Mouse (Mus musculus) forebrain, embryonic 13.5 days (tissue): ENCODE measurements around the gene Gm10134. TPM values are rescaled to one million over a fixed set of nuclear protein-coding genes. Genes with fewer than 3 reads are reported as not detected.
A peak's percentile ranks its signal among the peaks of the same experiment; 100 is the strongest.

Experiments
- ATAC-seq: fragments of 200-750 bp; cut with Nextera tagmentation; 2 replicates; pipeline ENCODE4 v1.8.0; 2017
- H3K27ac ChIP-seq: fragments of 300-500 bp; sonication (generic); 2 replicates; pipeline ENCODE4 v1.5.1; 2015; ENCODE audit warnings: inconsistent platforms, mild to moderate bottlenecking, moderate library complexity
- H3K27me3 ChIP-seq: fragments of 300-500 bp; sonication (generic); 2 replicates; pipeline ENCODE4 v1.6.1; 2015; ENCODE audit warnings: mild to moderate bottlenecking, inconsistent platforms
- H3K36me3 ChIP-seq: fragments of 300-500 bp; sonication (generic); 2 replicates; pipeline ENCODE4 v1.6.1; 2015; ENCODE audit warnings: mild to moderate bottlenecking, inconsistent platforms; ENCODE audit not compliant: poor library complexity, severe bottlenecking
- H3K4me1 ChIP-seq: fragments of 300-500 bp; sonication (generic); 2 replicates; pipeline ENCODE4 v1.6.1; 2015; ENCODE audit warnings: inconsistent platforms
- H3K4me2 ChIP-seq: fragments of 300-500 bp; sonication (generic); 2 replicates; pipeline ENCODE4 v1.6.1; 2015; ENCODE audit warnings: inconsistent platforms, mild to moderate bottlenecking, moderate library complexity
- H3K4me3 ChIP-seq: fragments of 300-500 bp; sonication (generic); 2 replicates; pipeline ENCODE4 v1.5.1; 2015; ENCODE audit warnings: mild to moderate bottlenecking, inconsistent platforms
- H3K9ac ChIP-seq: fragments of 300-500 bp; sonication (generic); 2 replicates; pipeline ENCODE4 v1.6.1; 2015; ENCODE audit warnings: mild to moderate bottlenecking, inconsistent platforms
- H3K9me3 ChIP-seq: fragments of 300-500 bp; sonication (generic); replicated peaks from 2 replicates; pipeline ENCODE4 v1.6.1; 2016; ENCODE audit warnings: inconsistent platforms
- WGBS: fragments of 180-500 bp; shearing (Covaris S2); methylation state at CpG from one replicate; pipeline ENCODE4 v1.1.7; 2015; 5-methylcytosine and 5-hydroxymethylcytosine counted together
- polyA plus RNA-seq: library from polyadenylated mRNA; unstranded; fragments of >200 nt; fragmentation: Nextera tagmentation; extraction: Ambion mirVana; gene quantifications from 2 replicates; pipeline ENCODE4 v1.2.1, GENCODE M21; 2015

Gm10134 gene
- polyA plus RNA-seq, 1 experiment from 2014 or later = 0.53 TPM

GRCm38 (mm10) chr2:28512798-28513401, 7.0 kb downstream of the Gm10134 start, which contains the start of gene Ralgds:
TSS of gene Ralgds (plus strand) at chr2:28513125.
- H3K9ac ChIP-seq = peak within 1 kb of the TSS; percentile 96
- no peaks in the 10 kb centered on the region for H3K27me3 ChIP-seq
- ATAC-seq = peak; percentile 69
- H3K9me3 ChIP-seq = no peaks in the 10 kb centered on the region
- peaks cover 42% of the 10 kb centered on the region for H3K4me1 ChIP-seq
- peak within 1 kb of the TSS; percentile 84 for H3K4me3 ChIP-seq
- peaks cover 5% of the 10 kb centered on the region; the same call in 1 of the 2 replicates for H3K36me3 ChIP-seq
- 0% methylated on average over 31 of the region's 71 CpGs for WGBS
- H3K4me2 ChIP-seq = peak within 1 kb of the TSS; percentile 85
- H3K27ac ChIP-seq = peak within 1 kb of the TSS; percentile 85

DNA sequence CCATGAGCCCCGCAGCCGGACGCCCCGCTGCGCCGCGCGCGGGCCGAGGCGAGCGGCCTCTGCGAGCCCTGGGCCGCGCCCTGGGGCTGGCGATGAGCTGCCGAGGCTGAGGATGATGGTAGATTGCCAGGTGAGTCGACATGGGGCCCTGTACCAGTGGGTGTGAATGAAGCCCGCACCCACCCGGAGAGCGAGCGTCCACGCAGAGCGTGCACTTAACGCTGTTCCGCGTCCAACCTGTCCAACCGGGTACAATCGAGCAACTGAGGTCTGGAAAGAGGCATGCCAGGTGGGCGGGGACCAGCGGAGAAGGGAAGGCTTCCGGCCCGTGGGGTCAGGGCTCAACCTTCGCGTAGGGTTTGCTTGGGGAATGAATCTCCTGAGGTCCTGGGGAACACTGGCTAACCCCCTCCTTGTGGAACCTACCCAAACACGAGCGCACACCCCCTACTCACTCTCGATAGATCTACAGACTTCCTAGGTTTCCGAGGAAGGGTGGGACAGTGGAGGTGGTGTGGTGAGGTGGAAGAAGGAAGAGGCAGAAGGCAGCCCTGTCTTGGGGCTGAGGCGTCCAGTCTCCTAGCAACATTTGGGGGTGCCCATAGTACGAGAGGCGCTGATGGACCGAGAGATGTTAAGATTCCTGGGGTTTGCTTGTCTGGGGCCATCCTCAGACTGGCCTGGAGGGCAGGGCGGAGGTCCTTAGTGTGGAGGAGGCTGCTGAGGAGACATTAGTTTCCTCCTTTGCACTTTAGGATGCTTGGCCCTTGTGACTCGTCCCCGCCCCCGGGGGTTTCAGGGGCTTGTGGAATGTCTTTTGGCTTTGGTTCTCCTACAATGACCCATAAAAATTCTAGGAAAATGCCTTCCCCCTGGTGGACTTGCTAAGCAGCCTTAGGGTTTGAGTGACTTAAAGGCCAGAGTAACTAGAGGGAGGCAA, 7.8 kb downstream of the Gm10134 start:
- WGBS = 4% methylated on average over 47 of the region's 47 CpGs
- peak overlapping the region; percentile 96 for H3K9ac ChIP-seq

GRCm38 (mm10) chr2:28514489-28514888, 8.6 kb downstream of the Gm10134 start:
- 18% methylated on average over 5 of the region's 5 CpGs for WGBS
- Histone ChIP-seq H3K4me3 (peak overlapping the region; percentile 84), H3K36me3 (peaks cover 5% of the 10 kb centered on the region; the same call in 1 of the 2 replicates), H3K4me2 (peak overlapping the region; percentile 85), H3K9me3 (no peaks in the 10 kb centered on the region), H3K27me3 (no peaks in the 10 kb centered on the region), H3K9ac (peak overlapping the region; percentile 96), H3K4me1 (peaks cover 55% of the 10 kb centered on the region), H3K27ac (peak overlapping the region; percentile 85)
- ATAC-seq = peak; percentile 30; the same call in 1 of the 2 replicates

More for the DNA sequence above, 7.8 kb downstream of the Gm10134 start:
- Histone ChIP-seq H3K27me3 (no peaks in the 10 kb centered on the region), H3K4me2 (peak overlapping the region; percentile 85), H3K9me3 (no peaks in the 10 kb centered on the region), H3K36me3 (peaks cover 5% of the 10 kb centered on the region; the same call in 1 of the 2 replicates), H3K27ac (peak overlapping the region; percentile 85), H3K4me1 (peaks cover 50% of the 10 kb centered on the region), H3K4me3 (peak overlapping the region; percentile 84)
- peak; percentile 46 for ATAC-seq

- 44% methylated on average over 5 of the region's 5 CpGs for WGBS
- peaks cover 81% of the 10 kb centered on the region for H3K4me1 ChIP-seq
- H3K4me2 ChIP-seq = peak overlapping the region; percentile 22
- peaks cover 5% of the 10 kb centered on the region; the same call in 1 of the 2 replicates for H3K36me3 ChIP-seq
- no peaks in the 10 kb centered on the region for H3K27me3 ChIP-seq
- H3K9me3 ChIP-seq = no peaks in the 10 kb centered on the region
- no peak for ATAC-seq
- no peak overlapping the region for H3K4me3 ChIP-seq
- H3K27ac ChIP-seq = peak overlapping the region; percentile 44
- no peak overlapping the region for H3K9ac ChIP-seq
These were observed 11.5 kb downstream of the Gm10134 start for GRCm38 (mm10) chr2:28517206-28517909.

DNA sequence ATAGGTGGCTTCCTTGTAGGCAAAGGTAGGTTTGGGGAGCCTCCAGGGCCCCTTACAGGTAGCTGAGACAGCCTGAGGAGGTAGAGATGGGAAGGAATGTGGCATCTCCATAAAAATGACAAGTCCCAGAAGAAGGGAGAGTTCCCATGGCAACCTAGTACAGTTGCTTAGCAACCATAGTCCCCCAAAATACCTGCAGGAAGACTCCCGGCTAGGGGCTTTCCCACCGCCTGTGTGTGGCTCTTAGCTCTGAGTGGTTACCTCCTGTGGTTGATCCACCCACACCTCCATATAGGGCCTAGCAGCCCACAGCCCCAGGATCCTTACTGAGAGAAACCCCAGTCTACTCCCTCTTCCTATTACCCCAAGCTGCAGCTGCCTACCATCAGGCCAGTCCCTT, 12.3 kb downstream of the Gm10134 start:
- 22% methylated on average over 2 of the region's 2 CpGs for WGBS

GRCm38 (mm10) chr2:28520581-28520980, 14.7 kb downstream of the Gm10134 start:
- H3K9me3 ChIP-seq = no peaks in the 10 kb centered on the region
- H3K4me1 ChIP-seq = peaks cover 85% of the 10 kb centered on the region
- H3K27me3 ChIP-seq = no peaks in the 10 kb centered on the region
- peaks cover 5% of the 10 kb centered on the region; the same call in 1 of the 2 replicates for H3K36me3 ChIP-seq
- H3K4me3 ChIP-seq = no peak overlapping the region
- no peak overlapping the region; the same call in 1 of the 2 replicates for H3K9ac ChIP-seq
- WGBS = 75% methylated on average over 5 of the region's 5 CpGs
- no peak overlapping the region for H3K27ac ChIP-seq
- H3K4me2 ChIP-seq = no peak overlapping the region
- no peak for ATAC-seq

More for the DNA sequence above, 12.3 kb downstream of the Gm10134 start:
- no peak overlapping the region for H3K9ac ChIP-seq
- H3K4me2 ChIP-seq = peak overlapping the region; percentile 22
- H3K9me3 ChIP-seq = no peaks in the 10 kb centered on the region
- H3K36me3 ChIP-seq = peaks cover 5% of the 10 kb centered on the region; the same call in 1 of the 2 replicates
- no peaks in the 10 kb centered on the region for H3K27me3 ChIP-seq
- no peak overlapping the region for H3K4me3 ChIP-seq
- ATAC-seq = peak; percentile 29; the same call in 1 of the 2 replicates
- H3K27ac ChIP-seq = peak overlapping the region; percentile 53
- H3K4me1 ChIP-seq = peaks cover 82% of the 10 kb centered on the region

GRCm38 (mm10) chr2:28521571-28522151, 15.8 kb downstream of the Gm10134 start:
- no peak for ATAC-seq
- no peak overlapping the region for H3K9ac ChIP-seq
- H3K4me1 ChIP-seq = peaks cover 86% of the 10 kb centered on the region
- H3K4me3 ChIP-seq = no peak overlapping the region
- H3K9me3 ChIP-seq = no peaks in the 10 kb centered on the region
- no peak overlapping the region for H3K4me2 ChIP-seq
- 80% methylated on average over 6 of the region's 6 CpGs for WGBS
- no peak overlapping the region for H3K27ac ChIP-seq
- H3K36me3 ChIP-seq = peaks cover 1% of the 10 kb centered on the region; the same call in 1 of the 2 replicates
- H3K27me3 ChIP-seq = no peaks in the 10 kb centered on the region

DNA sequence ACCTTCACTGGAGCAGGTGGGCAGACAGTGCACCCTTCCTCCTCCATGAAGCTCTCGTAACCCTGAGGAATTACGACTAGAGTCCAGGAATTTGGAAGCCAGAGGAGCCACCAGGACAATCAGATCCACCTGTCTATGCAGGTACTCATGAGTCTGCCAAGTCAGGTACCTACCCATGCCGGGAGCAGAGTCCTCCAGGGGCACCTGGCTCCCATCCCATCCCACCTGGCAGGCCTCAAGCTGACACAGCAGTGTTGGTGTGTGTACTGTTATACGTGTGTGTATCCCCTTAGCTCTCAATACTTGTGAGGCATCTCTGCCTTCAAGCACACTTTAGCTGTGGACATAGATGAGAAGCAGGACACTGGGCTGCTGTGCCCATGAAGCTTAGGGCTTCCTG, 16.3 kb downstream of the Gm10134 start:
- ATAC-seq = no peak
- H3K4me2 ChIP-seq = no peak overlapping the region
- H3K36me3 ChIP-seq = no peaks in the 10 kb centered on the region
- no peak overlapping the region for H3K4me3 ChIP-seq
- H3K27me3 ChIP-seq = no peaks in the 10 kb centered on the region
- no peak overlapping the region for H3K9ac ChIP-seq
- 79% methylated on average over 4 of the region's 4 CpGs for WGBS
- H3K27ac ChIP-seq = no peak overlapping the region
- peaks cover 85% of the 10 kb centered on the region for H3K4me1 ChIP-seq
- no peaks in the 10 kb centered on the region for H3K9me3 ChIP-seq

GRCm38 (mm10) chr2:28523643-28524117, 17.8 kb downstream of the Gm10134 start:
- Histone ChIP-seq H3K36me3 (no peaks in the 10 kb centered on the region), H3K9ac (no peak overlapping the region), H3K27me3 (no peaks in the 10 kb centered on the region), H3K27ac (peak overlapping the region; percentile 83), H3K4me3 (no peak overlapping the region), H3K4me1 (peaks cover 82% of the 10 kb centered on the region), H3K4me2 (peak overlapping the region; percentile 2; the same call in 1 of the 2 replicates), H3K9me3 (no peaks in the 10 kb centered on the region)
- peak; percentile 94 for ATAC-seq
- WGBS = 6% methylated on average over 5 of the region's 5 CpGs

GRCm38 (mm10) chr2:28524406-28524805, 18.5 kb downstream of the Gm10134 start:
- 76% methylated on average over 10 of the region's 10 CpGs for WGBS
- ATAC-seq = no peak
- H3K4me2 ChIP-seq = no peak overlapping the region

More at GRCm38 (mm10) chr2:28524406-28524805, 18.5 kb downstream of the Gm10134 start:
- no peaks in the 10 kb centered on the region for H3K36me3 ChIP-seq
- H3K4me1 ChIP-seq = peaks cover 79% of the 10 kb centered on the region
- no peaks in the 10 kb centered on the region for H3K27me3 ChIP-seq
- H3K4me3 ChIP-seq = no peak overlapping the region
- H3K9me3 ChIP-seq = no peaks in the 10 kb centered on the region
- peak overlapping the region; percentile 83 for H3K27ac ChIP-seq
- peak overlapping the region; percentile 55 for H3K9ac ChIP-seq
